Mouse (Mus musculus): ENCODE measurements at regions not wholly inside any gene's neighbourhood (a gene's known extent, or its start where the extent isn't known, plus 50 kb on each side); places are given as distances from the start of the nearest gene placed in this dataset.

DNA sequence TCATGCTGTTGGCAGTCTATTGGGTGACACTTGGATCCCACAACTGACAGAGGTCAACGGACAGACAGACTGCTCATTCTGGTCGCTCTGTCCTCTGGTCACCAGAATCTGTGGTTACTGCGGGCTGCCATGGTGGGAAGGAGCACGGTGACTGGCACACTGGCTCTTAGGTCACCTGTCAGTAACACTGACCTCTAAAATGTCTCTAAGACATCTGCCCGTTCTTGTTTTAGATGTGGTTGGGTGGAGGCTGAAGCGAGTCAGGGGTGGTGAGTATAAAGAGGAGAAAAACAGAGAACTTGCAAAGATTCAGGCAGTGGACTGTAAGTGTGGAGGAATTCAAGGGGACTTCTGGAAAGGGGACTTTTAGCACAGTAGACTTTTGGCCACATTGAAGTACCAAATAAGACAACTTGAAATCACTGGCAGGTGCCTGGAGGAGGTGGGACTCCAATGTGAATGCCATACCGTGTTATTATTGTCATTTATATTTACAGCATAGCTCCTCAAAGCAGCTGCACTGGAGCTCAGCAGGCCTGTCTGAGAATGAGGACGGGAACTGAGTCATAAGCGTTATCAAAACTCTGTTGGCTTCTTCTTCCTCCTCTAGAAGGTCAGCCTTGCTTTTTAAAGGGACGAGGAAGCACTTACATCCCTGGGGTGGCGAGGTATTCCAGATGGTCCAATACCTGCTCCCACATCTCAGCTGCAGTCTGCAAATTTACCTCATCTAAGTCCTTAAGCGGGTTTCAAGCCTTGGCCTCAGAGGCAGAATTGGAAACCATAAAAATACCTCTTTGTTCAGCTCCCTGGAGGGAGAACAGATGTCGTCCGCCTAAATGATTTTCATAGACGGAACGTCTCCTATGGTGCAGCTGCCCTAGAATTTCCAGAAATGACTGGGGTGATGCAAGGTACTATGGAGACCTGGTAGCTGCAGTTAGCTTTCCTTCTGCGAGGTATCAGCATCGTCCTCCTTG, 351.3 kb downstream of the Nuak1 start:
- no peak for DNase-seq (ENCODE audit: low read depth, low spot score)

GRCm38 (mm10) chr10:84093919-84094318, 346.5 kb downstream of the Nuak1 start:
- DNase-seq (ENCODE audit: low read depth, low spot score) = no peak

- DNase-seq (ENCODE audit: low read depth, low spot score) = no peak
Measured at GRCm38 (mm10) chr10:84097196-84097595, 343.2 kb downstream of the Nuak1 start.

- DNase-seq (ENCODE audit: low read depth, low spot score) = no peak
Measured at GRCm38 (mm10) chr10:84103985-84104384, 336.4 kb downstream of the Nuak1 start.

GRCm38 (mm10) chr10:84104556-84104955, 335.8 kb downstream of the Nuak1 start:
- no peak for DNase-seq (ENCODE audit: low read depth, low spot score)

DNA sequence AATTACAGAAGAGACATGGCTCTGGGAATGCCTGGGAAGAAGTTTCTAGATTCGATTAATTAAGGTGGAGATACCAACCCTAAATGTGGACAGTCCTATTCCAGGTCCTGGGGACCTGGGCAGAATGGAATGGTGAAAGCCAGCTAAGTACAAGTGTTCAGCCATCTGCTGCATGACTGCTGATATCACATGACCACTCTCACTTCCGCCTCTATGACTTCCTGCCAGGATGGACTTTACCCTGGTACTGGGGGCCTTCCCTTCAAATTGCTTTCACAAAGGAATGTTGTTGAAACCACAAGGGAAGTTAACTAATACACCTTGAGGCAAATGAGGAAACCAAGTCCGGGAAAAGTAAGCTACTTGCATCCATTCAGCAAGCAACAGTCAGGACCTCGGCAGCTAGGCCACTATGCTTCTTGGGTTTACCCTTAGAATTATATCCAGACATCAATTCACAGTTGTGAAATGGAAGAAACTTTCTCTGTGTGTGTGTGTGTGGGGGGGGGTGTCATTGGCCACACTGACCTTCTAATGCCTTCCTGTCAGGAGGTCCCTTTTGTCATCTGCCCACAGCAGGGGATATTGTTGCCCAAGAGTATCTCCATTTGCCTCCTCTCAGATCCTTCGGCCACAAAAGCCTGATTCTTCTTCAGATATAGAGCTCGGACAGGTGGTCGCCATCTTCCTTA, 330.6 kb downstream of the Nuak1 start:
- no peak for DNase-seq (ENCODE audit: low read depth, low spot score)

- no peak for DNase-seq (ENCODE audit: low read depth, low spot score)
Measured at GRCm38 (mm10) chr10:84110372-84110985, 329.9 kb downstream of the Nuak1 start.

GRCm38 (mm10) chr10:84111502-84111901, 328.9 kb downstream of the Nuak1 start:
- DNase-seq (ENCODE audit: low read depth, low spot score) = no peak

DNA sequence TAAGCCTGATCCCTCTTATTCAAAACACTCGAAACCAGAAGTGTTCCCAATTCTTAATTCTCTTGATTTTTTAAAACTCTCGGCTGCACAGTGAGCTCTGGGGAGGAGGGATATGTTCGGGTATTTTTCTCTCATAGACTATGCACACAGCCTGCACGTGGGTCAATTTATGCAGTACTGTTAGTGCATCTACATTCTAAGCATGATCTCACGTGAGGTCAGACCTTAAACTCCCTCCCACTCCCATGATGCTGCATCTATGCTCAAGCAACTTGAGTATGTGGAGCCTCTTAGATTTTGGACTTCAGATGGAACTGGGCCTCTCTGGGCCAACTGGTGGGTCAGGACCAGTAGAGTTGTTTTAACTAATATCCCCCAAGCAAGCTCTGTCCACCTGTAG, 328.5 kb downstream of the Nuak1 start:
- DNase-seq (ENCODE audit: low read depth, low spot score) = no peak

DNA sequence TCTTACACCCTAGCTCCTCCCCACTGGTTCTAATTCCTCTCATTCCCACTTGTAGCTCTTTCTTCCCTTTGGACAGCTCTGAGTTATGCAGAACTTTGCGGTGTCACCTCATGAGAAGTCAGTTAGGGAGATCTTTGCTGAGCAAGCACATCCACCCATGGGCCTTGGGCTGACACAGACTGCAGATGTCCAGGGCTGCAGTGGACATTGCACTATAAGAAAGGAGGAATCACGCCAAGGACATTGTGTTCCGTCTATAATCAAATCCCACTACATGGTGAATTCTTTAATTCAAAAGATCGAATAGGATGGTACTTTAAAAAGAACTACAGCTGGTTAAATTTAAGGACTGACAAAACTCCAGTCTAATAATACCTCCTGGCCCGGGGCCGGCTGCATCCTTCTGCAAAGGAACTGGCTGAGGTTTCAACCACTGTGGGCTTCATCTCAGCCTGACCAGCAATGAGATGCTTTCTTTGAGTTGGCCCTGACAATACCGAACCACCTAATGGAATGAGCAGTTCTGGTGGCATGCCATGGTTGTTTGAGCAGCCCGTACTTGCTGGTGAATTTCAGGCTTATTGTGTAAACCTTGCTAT, 320.3 kb downstream of the Nuak1 start:
- no peak for DNase-seq (ENCODE audit: low read depth, low spot score)

DNA sequence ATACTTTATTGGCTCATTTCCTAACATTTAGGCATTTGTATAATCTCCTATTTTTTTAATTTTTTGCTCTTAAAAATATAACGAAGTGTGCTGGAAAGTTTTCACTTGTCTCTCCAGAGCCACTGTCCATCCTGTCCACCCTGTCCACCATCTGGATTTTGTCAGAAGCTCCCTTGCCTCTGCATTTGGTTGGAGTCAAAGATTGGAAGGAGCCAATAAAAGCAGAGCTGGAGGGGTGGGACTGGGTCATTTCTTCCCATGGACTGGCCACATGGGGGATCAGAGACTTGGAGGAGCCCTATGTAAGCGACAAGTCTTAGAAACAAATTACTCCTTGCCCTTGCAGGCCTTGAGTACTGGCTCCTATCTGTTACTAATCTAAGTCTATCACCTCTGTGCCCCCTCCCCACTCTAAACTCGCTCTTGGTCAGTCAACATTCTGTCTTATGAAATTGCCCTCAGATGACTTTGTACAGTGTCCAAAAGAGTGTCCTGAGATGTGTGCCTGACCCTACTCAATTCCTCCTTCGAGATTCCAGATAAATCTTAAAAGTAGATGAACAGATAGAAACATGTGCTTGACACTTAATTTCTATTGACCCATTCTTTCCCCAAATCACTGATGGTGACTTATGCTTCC, 303.3 kb downstream of the Nuak1 start:
- no peak for DNase-seq (ENCODE audit: low read depth, low spot score)

GRCm38 (mm10) chr10:84142741-84143454, 297.5 kb downstream of the Nuak1 start:
- no peak for DNase-seq (ENCODE audit: low read depth, low spot score)

- no peak for DNase-seq (ENCODE audit: low read depth, low spot score)
Measured at GRCm38 (mm10) chr10:84143674-84144343, 296.6 kb downstream of the Nuak1 start.

- no peak for DNase-seq (ENCODE audit: low read depth, low spot score)
Measured at GRCm38 (mm10) chr10:84144344-84144687, 296.1 kb downstream of the Nuak1 start.

DNA sequence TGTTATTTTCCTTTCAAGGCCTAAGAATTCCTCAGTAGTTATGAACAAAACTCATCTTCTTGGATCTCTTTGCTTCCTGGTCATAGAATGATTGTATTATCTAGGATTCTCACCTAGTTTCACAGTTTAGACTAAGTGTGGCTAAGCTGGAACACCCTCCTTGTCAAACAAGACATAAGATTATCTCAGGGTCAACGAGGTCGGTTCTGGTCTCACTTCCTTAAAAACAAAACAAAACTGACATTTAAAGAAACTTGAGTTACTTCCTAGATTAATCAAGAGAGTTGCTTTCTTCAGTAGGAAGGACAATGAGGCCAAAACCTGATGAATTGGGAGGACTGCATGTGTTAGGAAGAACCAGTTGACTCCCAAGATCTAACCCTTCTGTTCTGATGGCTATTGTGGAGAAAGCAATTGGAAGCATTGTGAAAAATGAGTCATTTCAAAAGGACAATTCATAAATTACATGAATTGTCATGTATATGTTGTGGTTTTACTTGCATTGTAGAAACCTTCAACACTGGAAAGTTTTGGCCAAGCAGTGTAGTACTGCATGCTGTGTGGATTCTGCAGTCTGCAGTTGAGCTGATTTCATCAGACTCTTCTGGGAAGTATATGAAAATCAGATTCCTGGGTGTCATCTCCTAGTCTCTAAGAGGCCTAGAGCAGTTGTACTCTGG, 293.0 kb downstream of the Nuak1 start:
- no peak for DNase-seq (ENCODE audit: low read depth, low spot score)

GRCm38 (mm10) chr10:84163752-84164151, 276.6 kb downstream of the Nuak1 start:
- DNase-seq (ENCODE audit: low read depth, low spot score) = no peak

DNA sequence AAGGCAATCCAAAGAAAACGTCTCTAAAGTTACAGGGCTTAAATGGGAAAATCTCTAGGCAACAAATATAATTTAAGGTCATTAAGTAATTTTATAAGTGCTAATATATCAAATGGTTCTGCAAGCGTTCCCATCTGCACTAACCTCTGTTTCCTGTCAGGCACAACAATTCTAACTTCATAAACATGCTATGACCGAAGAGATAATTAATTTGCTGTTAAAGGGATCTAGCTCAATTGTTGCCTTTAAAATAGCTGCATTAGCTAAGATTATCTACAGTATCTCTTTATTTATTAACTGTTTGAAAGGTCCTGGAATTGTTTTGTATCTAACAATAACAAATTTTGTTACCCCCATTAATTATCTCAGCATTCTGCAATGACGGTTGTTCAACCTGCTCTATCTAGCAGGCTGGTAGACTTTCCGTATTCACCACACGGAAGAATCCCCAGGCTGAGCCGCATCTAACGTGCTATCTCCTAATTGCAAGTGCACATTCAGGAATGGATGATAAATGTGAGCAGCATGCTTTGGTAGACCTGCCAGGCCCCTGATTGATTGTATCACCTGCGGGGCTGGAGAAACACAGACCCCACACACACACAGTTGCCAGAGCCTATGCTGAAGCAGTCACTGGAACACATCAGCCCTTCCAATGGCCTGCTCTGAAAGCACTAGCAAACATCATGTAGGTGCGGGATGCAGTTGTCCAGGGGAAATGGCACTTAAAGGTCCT, 274.4 kb downstream of the Nuak1 start:
- DNase-seq (ENCODE audit: low read depth, low spot score) = no peak

DNA sequence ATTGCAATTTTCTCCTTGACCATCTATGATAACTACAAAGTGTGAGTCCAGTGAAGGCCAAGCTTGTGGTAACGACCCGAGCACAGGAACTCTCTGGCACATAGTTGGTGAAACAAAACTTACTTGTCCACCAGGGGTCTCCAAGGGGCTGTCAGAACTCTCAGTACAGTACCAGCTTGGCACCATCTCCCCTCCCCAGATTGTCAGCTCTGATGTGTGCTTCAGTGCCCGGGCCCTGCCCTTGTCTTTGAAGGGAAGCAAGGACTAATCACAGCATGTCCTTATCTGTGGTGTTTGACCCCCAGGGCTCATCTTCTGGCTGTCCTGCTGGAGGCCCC, 273.9 kb downstream of the Nuak1 start:
- no peak for DNase-seq (ENCODE audit: low read depth, low spot score)

- no peak for DNase-seq (ENCODE audit: low read depth, low spot score)
Measured at GRCm38 (mm10) chr10:84172828-84173321, 267.5 kb downstream of the Nuak1 start.

Measured in CD4-positive helper T cell, adult 2 months (primary cell).